Mouse (Mus musculus) spleen, adult 10 weeks (tissue): ENCODE measurements around the gene Rhox7a. TPM values are rescaled to one million over a fixed set of nuclear protein-coding genes. Genes with fewer than 3 reads are reported as not detected.

Experiments used
- polyA plus RNA-seq: library from polyadenylated mRNA; stranded (reverse); fragments of 350-450 nt; fragmentation: Illumina TruSeq; extraction: RNeasy Lipid Tissue Mini Kit (QIAGEN cat#74804); gene quantifications from one replicate; pipeline ENCODE4 v1.2.3, GENCODE M21; 2015; ENCODE audit warnings: low replicate concordance; ENCODE audit not compliant: insufficient read depth

The Rhox7a gene
- not detected for polyA plus RNA-seq

DNA sequence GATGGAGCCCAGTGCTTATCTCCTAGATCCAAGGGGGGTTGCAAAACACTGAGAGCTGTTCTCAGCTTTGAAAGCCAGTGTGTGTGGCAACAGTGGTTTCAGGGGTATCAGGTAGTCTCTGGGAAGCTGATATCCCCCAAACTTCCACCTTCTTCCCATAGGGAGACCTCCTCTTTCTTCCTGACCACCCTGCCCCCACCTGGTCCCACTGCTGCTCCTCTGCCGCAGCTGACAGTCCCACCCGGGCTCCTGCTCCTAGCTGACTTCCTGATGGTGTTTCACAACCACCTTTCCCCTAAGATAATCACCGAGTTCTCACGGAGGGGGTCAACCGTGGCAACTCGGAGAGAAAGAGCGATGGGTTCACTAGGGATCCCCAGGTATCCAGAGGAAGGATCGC is at the start of gene Rhox7a:
Gene Rhox7a (plus strand): TSS at position 301 of the 400 bp plus-strand sequence.

DNA sequence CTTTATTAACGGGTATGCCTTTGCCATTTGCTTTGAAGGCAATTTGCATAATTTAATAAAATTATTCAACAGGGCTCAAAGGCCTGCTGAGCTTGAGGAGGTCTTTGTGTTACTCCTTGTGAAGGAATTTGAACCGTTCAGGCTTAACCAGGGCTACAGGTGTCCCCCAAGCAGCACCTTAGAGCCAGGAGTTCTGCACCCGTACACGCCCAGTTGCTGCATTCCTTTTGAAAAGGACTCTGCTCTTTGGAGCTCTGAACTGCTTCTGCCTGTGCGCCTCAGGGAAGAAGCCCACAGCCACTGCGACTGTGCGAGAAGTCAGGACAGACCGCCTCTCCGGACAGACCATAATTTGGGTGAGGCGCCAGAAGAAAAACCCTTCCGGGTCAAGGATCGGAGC is 4.9 kb upstream of the Rhox7a start, which contains the start of gene Rhox6:
Gene Rhox6 (plus strand): TSS at position 301 of the 400 bp plus-strand sequence.

DNA sequence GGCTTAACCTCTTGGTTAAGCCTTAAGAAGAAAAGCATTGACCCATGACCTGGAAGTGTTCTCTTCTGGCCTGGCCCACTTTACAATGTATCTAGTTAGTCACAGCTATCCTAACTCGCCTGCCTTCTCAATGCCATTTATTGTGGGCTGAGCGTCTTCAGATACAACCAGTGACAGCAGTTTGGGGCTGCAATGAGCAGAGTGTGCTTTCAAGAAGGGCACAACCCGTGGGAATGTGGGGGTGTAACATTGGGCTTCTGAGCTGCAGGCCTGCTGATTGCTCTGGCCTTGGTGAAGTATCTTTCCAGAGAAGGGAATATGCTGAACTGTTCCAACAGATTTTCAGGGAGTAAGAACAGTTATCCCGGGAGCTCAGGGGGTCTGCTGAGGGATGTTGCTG is 47.4 kb downstream of the Rhox7a start, which contains the start of gene Rhox8:
Gene Rhox8 (minus strand): TSS at position 101 of the 400 bp plus-strand sequence.

Other genes starting within 250 kb of the Rhox7a start
- gene Rhox4f, start 224.0 kb upstream of the Rhox7a start, polyA plus RNA-seq = not detected
- gene Rhox3g, start 203.1 kb upstream of the Rhox7a start, polyA plus RNA-seq = not detected
- gene Rhox2g, start 188.2 kb upstream of the Rhox7a start, polyA plus RNA-seq = not detected
- gene Rhox4g, start 180.4 kb upstream of the Rhox7a start, polyA plus RNA-seq = not detected
- not detected for gene Rhox3h, start 162.9 kb upstream of the Rhox7a start, polyA plus RNA-seq
- not detected for gene Rhox2h, start 158.4 kb upstream of the Rhox7a start, polyA plus RNA-seq
- not detected for gene Rhox5, start 26.8 kb upstream of the Rhox7a start, polyA plus RNA-seq
- gene Rhox6, start 4.8 kb upstream of the Rhox7a start, polyA plus RNA-seq = not detected
- gene Rhox8, start 47.3 kb downstream of the Rhox7a start, polyA plus RNA-seq = not detected
- gene Rhox7b, start 65.5 kb downstream of the Rhox7a start, polyA plus RNA-seq = not detected
- not detected for gene Rhox9, start 70.1 kb downstream of the Rhox7a start, polyA plus RNA-seq
- not detected for gene Btg1-ps1, start 187.1 kb downstream of the Rhox7a start, polyA plus RNA-seq
- not detected for gene Btg1-ps2, start 211.4 kb downstream of the Rhox7a start, polyA plus RNA-seq
- not detected for gene Rhox10, start 234.8 kb downstream of the Rhox7a start, polyA plus RNA-seq